Mouse (Mus musculus): Measurements from ENCODE around the gene Sept9. TPM values are rescaled to one million over a fixed set of nuclear protein-coding genes. Genes with fewer than 3 reads are reported as not detected.

Sept9 gene
- polyA plus RNA-seq, 1 experiment from 2014 or later = 208 TPM

GRCm38 (mm10) chr11:117330076-117330950, 130.9 kb downstream of the Sept9 start:
- H3K4me2 ChIP-seq (ENCODE audit: low read depth, severe bottlenecking) = no peak overlapping the region
- H3K27me3 ChIP-seq (ENCODE audit: control insufficient read depth, insufficient read depth, low read length) = no peaks in the 10 kb centered on the region
- no peak overlapping the region for H3K4me3 ChIP-seq (ENCODE audit: low read depth, low read length)

GRCm38 (mm10) chr11:117330951-117331254, 131.4 kb downstream of the Sept9 start:
- Histone ChIP-seq H3K9ac (ENCODE audit: low read length) (no peak overlapping the region), H3K4me2 (ENCODE audit: low read depth, severe bottlenecking) (peak overlapping the region; percentile 70; the same call in 1 of the 2 replicates), H3K9me3 (ENCODE audit: control insufficient read depth, low read length) (no peaks in the 10 kb centered on the region), H3K4me1 (ENCODE audit: control insufficient read depth, insufficient read depth, low read length) (peaks cover 58% of the 10 kb centered on the region), H3K36me3 (ENCODE audit: control insufficient read depth, insufficient read depth, low read length) (no peaks in the 10 kb centered on the region), H3K27me3 (ENCODE audit: control insufficient read depth, insufficient read depth, low read length) (no peaks in the 10 kb centered on the region), H3K27ac (replicated peaks; ENCODE audit: low read depth, low read length) (peak overlapping the region; percentile 94; the same call in 1 of the 2 replicates), H3K4me3 (ENCODE audit: low read depth, low read length) (no peak overlapping the region)
- 31% methylated on average over 7 of the region's 7 CpGs for WGBS
- ATAC-seq (ENCODE audit: insufficient number of reproducible peaks, low FRiP score, low TSS enrichment, low read depth) (no peak), DNase-seq (ENCODE audit: low spot score) (no peak)

More at GRCm38 (mm10) chr11:117330076-117330950, 130.9 kb downstream of the Sept9 start:
- WGBS = 64% methylated on average over 12 of the region's 12 CpGs
- Histone ChIP-seq H3K9me3 (ENCODE audit: control insufficient read depth, low read length) (no peaks in the 10 kb centered on the region), H3K27ac (replicated peaks; ENCODE audit: low read depth, low read length) (no peak overlapping the region), H3K36me3 (ENCODE audit: control insufficient read depth, insufficient read depth, low read length) (no peaks in the 10 kb centered on the region), H3K9ac (ENCODE audit: low read length) (no peak overlapping the region), H3K4me1 (ENCODE audit: control insufficient read depth, insufficient read depth, low read length) (peaks cover 62% of the 10 kb centered on the region)
- DNase-seq (ENCODE audit: low spot score) (no peak), ATAC-seq (ENCODE audit: insufficient number of reproducible peaks, low FRiP score, low TSS enrichment, low read depth) (no peak)

GRCm38 (mm10) chr11:117331361-117332241, 132.1 kb downstream of the Sept9 start:
- H3K4me3 ChIP-seq (ENCODE audit: low read depth, low read length) = peak overlapping the region; percentile 71
- peak overlapping the region; percentile 94 for H3K27ac ChIP-seq (replicated peaks; ENCODE audit: low read depth, low read length)
- no peaks in the 10 kb centered on the region for H3K36me3 ChIP-seq (ENCODE audit: control insufficient read depth, insufficient read depth, low read length)
- H3K4me1 ChIP-seq (ENCODE audit: control insufficient read depth, insufficient read depth, low read length) = peaks cover 51% of the 10 kb centered on the region
- ATAC-seq (ENCODE audit: insufficient number of reproducible peaks, low FRiP score, low TSS enrichment, low read depth) = peak; percentile 63
- peak; percentile 60 for DNase-seq (ENCODE audit: low spot score)
- WGBS = 2% methylated on average over 17 of the region's 17 CpGs
- H3K27me3 ChIP-seq (ENCODE audit: control insufficient read depth, insufficient read depth, low read length) = no peaks in the 10 kb centered on the region
- peak overlapping the region; percentile 93 for H3K9ac ChIP-seq (ENCODE audit: low read length)
- no peaks in the 10 kb centered on the region for H3K9me3 ChIP-seq (ENCODE audit: control insufficient read depth, low read length)
- peak overlapping the region; percentile 70 for H3K4me2 ChIP-seq (ENCODE audit: low read depth, severe bottlenecking)

- Histone ChIP-seq H3K9ac (ENCODE audit: low read length) (peak overlapping the region; percentile 93), H3K27ac (replicated peaks; ENCODE audit: low read depth, low read length) (peak overlapping the region; percentile 94), H3K4me1 (ENCODE audit: control insufficient read depth, insufficient read depth, low read length) (peaks cover 45% of the 10 kb centered on the region), H3K27me3 (ENCODE audit: control insufficient read depth, insufficient read depth, low read length) (no peaks in the 10 kb centered on the region), H3K9me3 (ENCODE audit: control insufficient read depth, low read length) (no peaks in the 10 kb centered on the region), H3K36me3 (ENCODE audit: control insufficient read depth, insufficient read depth, low read length) (no peaks in the 10 kb centered on the region), H3K4me3 (ENCODE audit: low read depth, low read length) (peak overlapping the region; percentile 71), H3K4me2 (ENCODE audit: low read depth, severe bottlenecking) (peak overlapping the region; percentile 70)
- ATAC-seq (ENCODE audit: insufficient number of reproducible peaks, low FRiP score, low TSS enrichment, low read depth) (peak; percentile 76), DNase-seq (ENCODE audit: low spot score) (peak; percentile 91)
- WGBS = under 1% methylated on average over 37 of the region's 37 CpGs
These were observed 133.0 kb downstream of the Sept9 start for GRCm38 (mm10) chr11:117332242-117333149.

- Histone ChIP-seq H3K4me3 (ENCODE audit: low read depth, low read length) (peak overlapping the region; percentile 71), H3K4me1 (ENCODE audit: control insufficient read depth, insufficient read depth, low read length) (peaks cover 49% of the 10 kb centered on the region), H3K27me3 (ENCODE audit: control insufficient read depth, insufficient read depth, low read length) (no peaks in the 10 kb centered on the region), H3K27ac (replicated peaks; ENCODE audit: low read depth, low read length) (peak overlapping the region; percentile 94), H3K9ac (ENCODE audit: low read length) (peak overlapping the region; percentile 93), H3K36me3 (ENCODE audit: control insufficient read depth, insufficient read depth, low read length) (no peaks in the 10 kb centered on the region), H3K4me2 (ENCODE audit: low read depth, severe bottlenecking) (peak overlapping the region; percentile 70), H3K9me3 (ENCODE audit: control insufficient read depth, low read length) (no peaks in the 10 kb centered on the region)
- DNase-seq (ENCODE audit: low spot score) (no peak), ATAC-seq (ENCODE audit: insufficient number of reproducible peaks, low FRiP score, low TSS enrichment, low read depth) (no peak)
- 23% methylated on average over 13 of the region's 13 CpGs for WGBS
These were observed 133.8 kb downstream of the Sept9 start for GRCm38 (mm10) chr11:117333150-117333715.

GRCm38 (mm10) chr11:117334101-117334500, 134.6 kb downstream of the Sept9 start:
- Histone ChIP-seq H3K4me2 (ENCODE audit: low read depth, severe bottlenecking) (peak overlapping the region; percentile 70; the same call in 1 of the 2 replicates), H3K4me3 (ENCODE audit: low read depth, low read length) (peak overlapping the region; percentile 71; the same call in 1 of the 2 replicates), H3K36me3 (ENCODE audit: control insufficient read depth, insufficient read depth, low read length) (no peaks in the 10 kb centered on the region), H3K9me3 (ENCODE audit: control insufficient read depth, low read length) (no peaks in the 10 kb centered on the region), H3K27me3 (ENCODE audit: control insufficient read depth, insufficient read depth, low read length) (no peaks in the 10 kb centered on the region), H3K27ac (replicated peaks; ENCODE audit: low read depth, low read length) (peak overlapping the region; percentile 36), H3K9ac (ENCODE audit: low read length) (no peak overlapping the region), H3K4me1 (ENCODE audit: control insufficient read depth, insufficient read depth, low read length) (peaks cover 53% of the 10 kb centered on the region)
- ATAC-seq (ENCODE audit: insufficient number of reproducible peaks, low FRiP score, low TSS enrichment, low read depth) (no peak), DNase-seq (ENCODE audit: low spot score) (no peak)
- 46% methylated on average over 6 of the region's 6 CpGs for WGBS

- Histone ChIP-seq H3K9ac (ENCODE audit: low read length) (no peak overlapping the region), H3K36me3 (ENCODE audit: control insufficient read depth, insufficient read depth, low read length) (no peaks in the 10 kb centered on the region; the same call in 1 of the 2 replicates), H3K9me3 (ENCODE audit: control insufficient read depth, low read length) (no peaks in the 10 kb centered on the region), H3K27me3 (ENCODE audit: control insufficient read depth, insufficient read depth, low read length) (no peaks in the 10 kb centered on the region), H3K4me2 (ENCODE audit: low read depth, severe bottlenecking) (no peak overlapping the region), H3K4me1 (ENCODE audit: control insufficient read depth, insufficient read depth, low read length) (peaks cover 50% of the 10 kb centered on the region), H3K4me3 (ENCODE audit: low read depth, low read length) (no peak overlapping the region), H3K27ac (replicated peaks; ENCODE audit: low read depth, low read length) (no peak overlapping the region; the same call in 1 of the 2 replicates)
- DNase-seq (ENCODE audit: low spot score) (no peak), ATAC-seq (ENCODE audit: insufficient number of reproducible peaks, low FRiP score, low TSS enrichment, low read depth) (no peak)
- WGBS = 85% methylated on average over 2 of the region's 2 CpGs
These were observed 135.7 kb downstream of the Sept9 start for GRCm38 (mm10) chr11:117335146-117335545.
